Mouse (Mus musculus) thymus, adult 2 months (tissue): Measurements from ENCODE around the gene Map4k1. TPM values are rescaled to one million over a fixed set of nuclear protein-coding genes. Genes with fewer than 3 reads are reported as not detected.
A peak's percentile ranks its signal among the peaks of the same experiment; 100 is the strongest.

ENCODE experiments used
- DNase-seq: peaks from one replicate; pipeline ENCODE4 v3.0.0; 2021
- H3K27ac ChIP-seq: fragments of 200-500 bp; 2 replicates; pipeline ENCODE4 v1.5.1; 2012; ENCODE audit warnings: low read length, control low read depth; ENCODE audit not compliant: control insufficient read depth, insufficient read depth
- H3K27me3 ChIP-seq: fragments of 200-500 bp; 2 replicates; pipeline ENCODE4 v1.6.1; 2012; ENCODE audit warnings: mild to moderate bottlenecking, low read length, moderate library complexity, mixed read lengths; ENCODE audit not compliant: control insufficient read depth, insufficient read depth
- H3K36me3 ChIP-seq: fragments of 200-500 bp; 2 replicates; pipeline ENCODE4 v1.6.1; 2012; ENCODE audit warnings: mild to moderate bottlenecking, low read length, moderate library complexity; ENCODE audit not compliant: control insufficient read depth, insufficient read depth
- H3K4me1 ChIP-seq: fragments of 200-500 bp; replicated peaks from 2 replicates; pipeline ENCODE4 v1.6.1; 2012; ENCODE audit warnings: low read length; ENCODE audit not compliant: control insufficient read depth, insufficient read depth
- H3K4me3 ChIP-seq: fragments of 200-500 bp; 2 replicates; pipeline ENCODE4 v1.5.1; 2012; ENCODE audit warnings: mild to moderate bottlenecking, low read length, control low read depth, moderate library complexity; ENCODE audit not compliant: control insufficient read depth, insufficient read depth
- CTCF ChIP-seq: fragments of 200-500 bp; IDR thresholded peaks from 2 replicates; pipeline ENCODE4 v1.5.1; 2012; ENCODE audit warnings: mild to moderate bottlenecking, control low read depth, low read length, moderate library complexity, borderline replicate concordance; ENCODE audit not compliant: control insufficient read depth, poor library complexity, insufficient read depth; ENCODE audit errors: extremely low read depth
- POLR2A ChIP-seq: fragments of 200-500 bp; IDR thresholded peaks from 2 replicates; pipeline ENCODE4 v1.6.1; 2012; ENCODE audit warnings: mild to moderate bottlenecking, low read length, control low read depth, moderate library complexity; ENCODE audit not compliant: control insufficient read depth, poor library complexity, insufficient read depth; ENCODE audit errors: extremely low read depth
- WGBS: fragments of 180-500 bp; shearing (Covaris S2); methylation state at CpG from one replicate; pipeline ENCODE4 v1.1.7; 2018; 5-methylcytosine and 5-hydroxymethylcytosine counted together
- polyA plus RNA-seq: library from polyadenylated mRNA; depleted of rRNA; stranded (reverse); fragments of >200 nt; gene quantifications from 2 replicates; pipeline ENCODE4 v1.2.3, GENCODE M21; 2012

The Map4k1 gene
- polyA plus RNA-seq, 1 experiment: 164 TPM

DNA sequence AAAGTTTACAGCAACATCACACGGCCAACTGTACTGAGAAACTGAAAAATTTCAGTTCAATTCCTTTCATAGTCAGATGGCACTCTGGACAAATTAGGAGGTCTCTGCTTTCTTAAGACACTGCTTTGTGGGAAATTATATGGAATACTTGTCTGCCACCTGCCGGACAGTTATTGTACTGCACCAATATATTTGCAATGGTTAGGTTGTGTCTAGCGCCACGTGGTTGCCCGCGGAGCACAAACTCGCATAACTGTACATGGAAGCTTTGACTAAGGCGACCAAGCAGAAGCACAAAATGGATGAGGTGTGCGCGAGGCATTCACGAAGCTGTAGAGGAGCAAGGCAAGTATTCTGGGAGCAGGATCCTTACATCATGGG lies 57.7 kb downstream of the Map4k1 start:
- H3K4me3 ChIP-seq: peak overlapping the region; percentile 16; the same call in 1 of the 2 replicates
- DNase-seq: peak; percentile 87
- no peak for TF ChIP-seq POLR2A
- no peaks in the 10 kb centered on the region for H3K36me3 ChIP-seq
- H3K4me1 ChIP-seq: peaks cover 10% of the 10 kb centered on the region
- no peak overlapping the region for H3K27ac ChIP-seq
- 1% methylated on average over 11 of the region's 11 CpGs for WGBS
- no peaks in the 10 kb centered on the region for H3K27me3 ChIP-seq

DNA sequence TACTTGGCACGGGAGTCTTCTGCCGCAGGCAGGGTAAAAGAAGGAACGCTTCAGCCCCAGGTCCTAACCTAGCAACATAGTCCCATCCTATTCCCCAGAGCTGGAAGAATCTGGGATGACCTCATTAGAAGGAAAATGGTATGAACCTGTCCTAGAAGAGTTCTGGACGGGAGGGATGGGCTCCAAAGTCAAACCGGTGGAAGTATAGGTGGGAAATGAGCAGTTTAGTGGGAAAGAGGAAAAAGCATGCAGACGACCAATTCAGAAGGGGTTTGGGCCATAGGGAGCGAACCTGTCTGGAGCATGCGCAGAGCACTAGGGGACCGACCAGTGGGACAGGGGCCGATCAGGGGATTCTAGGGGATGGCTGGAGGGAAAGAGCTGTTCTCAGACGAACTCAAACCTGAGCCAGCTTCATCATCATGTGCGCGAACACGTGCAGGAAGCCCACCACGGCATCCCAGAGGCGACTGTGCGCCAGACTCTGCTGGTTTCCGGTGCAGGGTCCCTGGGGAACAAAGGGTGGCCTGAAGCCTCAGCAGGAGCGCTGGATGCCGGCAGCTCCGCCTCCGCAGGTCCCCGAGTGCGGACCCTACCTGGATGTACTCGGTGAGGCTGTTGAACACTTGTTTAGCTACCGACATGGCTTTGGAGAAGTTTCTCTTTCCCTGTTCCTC lies 58.3 kb downstream of the Map4k1 start:
- peak; percentile 46 for DNase-seq
- Histone ChIP-seq H3K4me3 (peak overlapping the region; percentile 44), H3K27ac (no peak overlapping the region), H3K27me3 (no peaks in the 10 kb centered on the region), H3K36me3 (no peaks in the 10 kb centered on the region), H3K4me1 (peaks cover 10% of the 10 kb centered on the region)
- no peak for TF ChIP-seq CTCF
- TF ChIP-seq POLR2A: no peak
- WGBS: under 1% methylated on average over 26 of the region's 26 CpGs

DNA sequence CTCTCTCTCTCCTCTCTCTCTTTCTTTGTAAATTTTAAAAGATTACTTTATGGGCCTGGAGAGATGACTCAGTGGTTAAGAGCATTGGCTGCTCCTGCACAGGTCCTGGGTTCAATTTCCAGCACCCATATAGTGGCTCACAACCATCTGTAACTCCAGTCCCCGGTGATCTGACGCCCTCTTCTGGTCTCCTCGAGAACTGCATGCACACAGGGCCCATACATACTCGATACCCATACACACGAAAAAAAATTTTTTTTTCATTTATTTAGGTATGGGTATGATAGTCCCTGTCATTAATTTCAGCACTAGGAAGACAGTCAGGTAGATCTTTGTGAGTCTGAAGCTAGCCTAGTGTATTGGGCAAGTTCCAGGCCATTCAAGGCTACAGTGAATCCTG lies 59.3 kb downstream of the Map4k1 start:
- no peak overlapping the region for H3K27ac ChIP-seq
- WGBS: 91% methylated on average over 5 of the region's 5 CpGs
- H3K27me3 ChIP-seq: no peaks in the 10 kb centered on the region
- H3K4me3 ChIP-seq: no peak overlapping the region
- no peak for TF ChIP-seq POLR2A
- no peak for TF ChIP-seq CTCF
- no peak for DNase-seq
- no peaks in the 10 kb centered on the region for H3K36me3 ChIP-seq
- peaks cover 12% of the 10 kb centered on the region for H3K4me1 ChIP-seq

DNA sequence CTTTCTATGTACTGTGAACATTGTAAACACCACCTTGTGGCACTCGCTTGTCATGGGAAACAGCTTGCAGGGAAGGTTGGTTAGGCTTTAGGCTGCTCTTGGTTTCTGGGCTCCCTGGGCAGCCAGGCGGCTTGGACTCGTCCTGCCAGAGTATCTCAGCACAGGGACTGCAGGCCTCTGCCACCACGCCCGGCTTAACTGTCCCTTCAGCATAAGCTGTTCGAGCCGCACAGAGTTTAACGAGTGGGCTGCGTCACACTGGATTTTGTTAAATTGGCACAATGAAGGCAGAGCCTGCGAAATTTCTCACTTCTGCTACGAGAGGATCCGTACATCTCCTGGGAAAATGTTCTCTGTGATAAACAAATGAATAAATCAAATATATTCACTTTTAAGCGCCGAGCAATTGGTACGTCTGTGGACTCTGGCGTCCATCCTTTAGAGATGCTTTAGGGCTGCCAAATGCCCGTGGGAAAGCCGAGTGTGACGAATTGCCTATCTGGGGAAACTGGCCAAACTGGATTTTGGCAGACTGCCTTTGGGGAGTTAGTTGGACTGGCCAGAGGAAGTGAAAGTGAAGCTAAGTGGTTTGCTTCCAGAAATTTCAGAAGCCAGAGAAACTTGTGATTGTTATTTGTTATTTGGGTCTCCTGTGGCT lies 61.3 kb downstream of the Map4k1 start:
- no peak for DNase-seq
- WGBS: 77% methylated on average over 19 of the region's 19 CpGs

DNA sequence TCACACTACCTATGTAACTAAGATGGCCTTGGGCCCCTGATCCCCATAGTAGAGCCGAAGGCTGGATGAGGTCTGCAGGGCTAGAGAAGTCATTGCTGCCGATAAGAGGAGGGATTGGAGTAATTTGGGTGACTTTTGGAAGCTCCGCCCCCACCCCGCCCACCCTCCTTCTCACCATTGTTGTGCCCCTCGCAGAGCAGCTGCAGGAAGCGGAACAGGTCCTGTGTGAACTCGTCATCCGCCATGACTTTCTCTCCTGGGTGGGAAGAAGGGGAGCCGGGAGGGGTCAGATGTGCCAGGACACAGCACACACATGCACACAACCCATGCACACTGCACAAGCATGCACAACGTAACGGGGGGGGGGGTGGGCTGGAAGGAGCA lies 61.8 kb downstream of the Map4k1 start:
- DNase-seq: no peak
- TF ChIP-seq CTCF (no peak), POLR2A (no peak)
- peaks cover 15% of the 10 kb centered on the region for H3K4me1 ChIP-seq
- H3K4me3 ChIP-seq: no peak overlapping the region
- no peaks in the 10 kb centered on the region for H3K27me3 ChIP-seq
- no peak overlapping the region for H3K27ac ChIP-seq
- H3K36me3 ChIP-seq: no peaks in the 10 kb centered on the region
- 68% methylated on average over 11 of the region's 11 CpGs for WGBS

More for the DNA sequence above, 61.3 kb downstream of the Map4k1 start:
- Histone ChIP-seq H3K4me1 (peaks cover 12% of the 10 kb centered on the region), H3K4me3 (no peak overlapping the region), H3K36me3 (no peaks in the 10 kb centered on the region), H3K27me3 (no peaks in the 10 kb centered on the region), H3K27ac (no peak overlapping the region)
- TF ChIP-seq CTCF (no peak), POLR2A (no peak)

DNA sequence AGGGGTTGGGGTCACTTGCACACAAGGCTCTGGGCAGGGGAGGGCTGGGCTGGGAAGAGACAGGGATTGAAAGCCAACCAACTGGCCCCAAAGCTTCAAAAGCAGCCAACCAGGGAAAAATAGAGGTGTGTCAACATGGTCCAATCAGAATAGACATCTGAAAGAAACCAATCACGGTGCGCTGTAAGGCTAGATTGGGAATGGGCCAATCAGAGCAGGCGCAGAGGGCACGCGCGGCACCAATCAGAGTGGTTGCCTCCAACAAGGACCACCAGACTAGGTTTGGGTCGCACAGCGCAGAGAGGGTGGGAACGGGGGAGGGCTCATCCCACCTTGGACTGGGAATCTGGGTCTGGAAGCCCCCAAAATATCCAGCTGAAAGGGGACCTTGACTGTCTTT lies 62.5 kb downstream of the Map4k1 start:
- no peak for TF ChIP-seq CTCF

More for the DNA sequence above, 62.5 kb downstream of the Map4k1 start:
- Histone ChIP-seq H3K27ac (no peak overlapping the region), H3K4me3 (no peak overlapping the region), H3K4me1 (peaks cover 17% of the 10 kb centered on the region), H3K36me3 (no peaks in the 10 kb centered on the region), H3K27me3 (no peaks in the 10 kb centered on the region)
- no peak for DNase-seq
- WGBS: 93% methylated on average over 9 of the region's 9 CpGs
